Mouse (Mus musculus) heart, embryonic 14.5 days (tissue): ENCODE measurements around the gene Ryr3. TPM values are rescaled to one million over a fixed set of nuclear protein-coding genes. Genes with fewer than 3 reads are reported as not detected.

Source experiments
- ATAC-seq: fragments of 200-750 bp; cut with Nextera tagmentation; 2 replicates; pipeline ENCODE4 v1.8.0; 2017; ENCODE audit warnings: low read depth, moderate TSS enrichment; ENCODE audit not compliant: insufficient number of reproducible peaks, insufficient read depth, low FRiP score
- H3K27ac ChIP-seq, 2 experiments: fragments of 200-500 bp in 1 of 2; fragments of 300-500 bp in 1 of 2; sonication (generic) in 1 of 2; replicated peaks in 1 of 2; 2 replicates each; pipeline ENCODE4 v1.5.1; 2012 to 2014; ENCODE audit warnings: low read depth in 2 of 2, low read length in 2 of 2, control low read depth in 1 of 2, mild to moderate bottlenecking in 1 of 2, mixed read lengths in 1 of 2; ENCODE audit not compliant: control insufficient read depth in 1 of 2, insufficient read depth in 1 of 2
- H3K27me3 ChIP-seq: fragments of 300-500 bp; sonication (generic); 2 replicates; pipeline ENCODE4 v1.6.1; 2014; ENCODE audit warnings: mild to moderate bottlenecking, low read length, control low read depth; ENCODE audit not compliant: control insufficient read depth, insufficient read depth
- H3K36me3 ChIP-seq: fragments of 300-500 bp; sonication (generic); 2 replicates; pipeline ENCODE4 v1.6.1; 2014; ENCODE audit warnings: mild to moderate bottlenecking, control low read depth, low read length, mixed read lengths; ENCODE audit not compliant: control insufficient read depth, insufficient read depth
- H3K4me1 ChIP-seq, 2 experiments: fragments of 200-500 bp in 1 of 2; fragments of 300-500 bp in 1 of 2; sonication (generic) in 1 of 2; 2 replicates each; pipeline ENCODE4 v1.6.1; 2012 to 2014; ENCODE audit warnings: low read length in 2 of 2, control low read depth in 1 of 2, mixed read lengths in 1 of 2; ENCODE audit not compliant: control insufficient read depth in 2 of 2, insufficient read depth in 2 of 2
- H3K4me2 ChIP-seq: fragments of 300-500 bp; sonication (generic); 2 replicates; pipeline ENCODE4 v1.6.1; 2014; ENCODE audit warnings: mild to moderate bottlenecking, low read length
- H3K4me3 ChIP-seq, 2 experiments: fragments of 200-500 bp in 1 of 2; fragments of 300-500 bp in 1 of 2; sonication (generic) in 1 of 2; 2 replicates each; pipeline ENCODE4 v1.5.1; 2012 to 2014; ENCODE audit warnings: low read length in 2 of 2, mild to moderate bottlenecking in 2 of 2, control low read depth in 1 of 2, low read depth in 1 of 2, moderate library complexity in 1 of 2; ENCODE audit not compliant: control insufficient read depth in 1 of 2, insufficient read depth in 1 of 2
- H3K9ac ChIP-seq: fragments of 300-500 bp; sonication (generic); 2 replicates; pipeline ENCODE4 v1.6.1; 2014; ENCODE audit warnings: mild to moderate bottlenecking, low read length
- H3K9me3 ChIP-seq: fragments of 300-500 bp; sonication (generic); 2 replicates; pipeline ENCODE4 v1.6.1; 2016; ENCODE audit warnings: low read length, control low read depth; ENCODE audit not compliant: control insufficient read depth
- WGBS: fragments of 180-500 bp; shearing (Covaris S2); extraction: QIAGEN DNeasy Blood & Tissue Kit; methylation state at CpG from one replicate; pipeline ENCODE4 v1.1.7; 2014; 5-methylcytosine and 5-hydroxymethylcytosine counted together
- polyA plus RNA-seq: library from polyadenylated mRNA; unstranded; fragments of >200 nt; fragmentation: Nextera tagmentation; extraction: Ambion mirVana; gene quantifications from 2 replicates; pipeline ENCODE4 v1.2.1, GENCODE M21; 2014

Ryr3 gene
- polyA plus RNA-seq, 1 experiment from 2014 or later: 6.6 TPM

DNA sequence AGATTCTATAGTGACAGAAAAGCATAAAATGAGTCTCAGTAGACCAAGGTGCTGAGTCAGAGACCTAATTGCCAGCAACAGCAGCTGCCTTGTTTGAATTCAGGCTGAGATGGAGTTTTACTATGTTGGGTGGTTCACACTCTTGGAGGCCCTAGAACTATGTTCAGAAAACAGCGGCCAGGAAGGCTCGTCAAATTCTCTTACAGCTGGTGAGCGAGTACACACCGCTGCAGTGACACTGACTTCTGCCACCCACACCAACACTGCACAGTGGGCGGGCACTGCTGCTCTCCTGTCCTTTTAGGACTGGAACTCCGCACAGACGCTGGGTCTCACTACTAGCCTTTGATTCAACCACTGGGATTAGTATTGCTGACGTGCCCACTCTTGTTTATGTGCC lies 614.4 kb downstream of the Ryr3 start:
- Histone ChIP-seq H3K4me3 (no peak overlapping the region), H3K36me3 (no peaks in the 10 kb centered on the region), H3K9ac (no peak overlapping the region), H3K4me1 (peaks cover 2 to 6% of the 10 kb centered on the region in 2 experiments; a peak in 1 of 4 replicates), H3K27ac (no peak overlapping the region), H3K27me3 (no peaks in the 10 kb centered on the region), H3K4me2 (no peak overlapping the region), H3K9me3 (no peaks in the 10 kb centered on the region)
- ATAC-seq: no peak
- WGBS: 57% methylated on average over 8 of the region's 8 CpGs

- Histone ChIP-seq H3K36me3 (no peaks in the 10 kb centered on the region), H3K4me1 (peaks cover 2 to 6% of the 10 kb centered on the region in 2 experiments; a peak in 1 of 4 replicates), H3K4me2 (no peak overlapping the region), H3K9me3 (no peaks in the 10 kb centered on the region), H3K27ac (no peak overlapping the region), H3K27me3 (no peaks in the 10 kb centered on the region), H3K4me3 (no peak overlapping the region), H3K9ac (no peak overlapping the region)
- no peak for ATAC-seq
- WGBS: 70% methylated on average over 10 of the region's 10 CpGs
Observed at GRCm38 (mm10) chr2:112600222-112600621, 616.7 kb downstream of the Ryr3 start.

- H3K36me3 ChIP-seq: no peaks in the 10 kb centered on the region
- no peak overlapping the region for H3K4me2 ChIP-seq
- H3K27me3 ChIP-seq: no peaks in the 10 kb centered on the region
- no peak for ATAC-seq
- H3K9ac ChIP-seq: no peak overlapping the region
- no peak overlapping the region for H3K27ac ChIP-seq
- no peaks in the 10 kb centered on the region for H3K9me3 ChIP-seq
- H3K4me1 ChIP-seq: peaks cover 2 to 6% of the 10 kb centered on the region in 2 experiments; a peak in 1 of 4 replicates
- WGBS: 63% methylated on average over 1 of the region's 1 CpGs
- H3K4me3 ChIP-seq: no peak overlapping the region
Observed at GRCm38 (mm10) chr2:112597064-112597463, 619.8 kb downstream of the Ryr3 start.

DNA sequence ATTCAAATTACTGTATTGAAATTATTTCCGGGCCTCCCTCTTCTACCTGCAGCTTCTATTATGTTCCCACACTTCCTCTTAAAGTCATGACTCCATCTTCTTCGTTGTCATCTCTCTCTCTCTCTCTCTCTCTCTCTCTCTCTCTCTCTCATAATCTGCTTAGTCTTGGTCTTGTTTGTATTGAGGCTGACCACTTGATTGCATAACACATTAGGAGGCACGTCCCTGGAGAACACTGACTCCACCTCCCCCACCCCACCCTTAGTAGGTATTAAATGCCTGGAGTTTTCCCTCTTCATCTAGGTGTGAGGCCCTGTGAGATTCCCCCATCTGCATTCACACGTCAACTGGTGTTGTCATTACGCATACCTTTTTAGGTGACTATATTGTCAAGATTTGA lies 620.5 kb downstream of the Ryr3 start:
- Histone ChIP-seq H3K27me3 (no peaks in the 10 kb centered on the region), H3K4me3 (no peak overlapping the region), H3K4me2 (no peak overlapping the region), H3K9me3 (no peaks in the 10 kb centered on the region), H3K9ac (no peak overlapping the region), H3K27ac (no peak overlapping the region), H3K36me3 (no peaks in the 10 kb centered on the region), H3K4me1 (peaks cover 2 to 3% of the 10 kb centered on the region in 2 experiments; a peak in 1 of 4 replicates)
- 76% methylated on average over 5 of the region's 5 CpGs for WGBS
- no peak for ATAC-seq

DNA sequence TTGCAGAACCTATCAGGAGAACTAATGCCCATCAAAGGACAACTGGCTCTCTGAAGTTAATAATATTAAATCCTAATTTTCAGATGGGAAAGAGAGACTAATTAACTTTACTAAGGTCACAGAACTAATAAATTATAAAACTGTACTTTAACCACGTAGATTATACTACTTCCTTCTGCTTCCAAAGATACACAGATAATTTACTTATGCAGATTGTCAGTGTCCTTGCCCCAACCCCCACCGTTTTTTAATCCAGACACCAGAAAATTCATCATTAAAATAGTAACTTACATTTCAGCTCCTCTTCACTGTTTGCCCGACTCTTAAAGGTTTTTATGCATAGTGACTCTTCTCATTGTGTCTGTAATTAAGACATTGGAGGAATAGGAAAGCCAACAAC lies 621.1 kb downstream of the Ryr3 start:
- 78% methylated on average over 3 of the region's 3 CpGs for WGBS
- ATAC-seq: no peak

GRCm38 (mm10) chr2:112593781-112594180 lies 623.1 kb downstream of the Ryr3 start:
- Histone ChIP-seq H3K27me3 (no peaks in the 10 kb centered on the region), H3K27ac (no peak overlapping the region), H3K4me3 (no peak overlapping the region), H3K9ac (no peak overlapping the region), H3K36me3 (no peaks in the 10 kb centered on the region), H3K9me3 (no peaks in the 10 kb centered on the region), H3K4me1 (no peaks in the 10 kb centered on the region), H3K4me2 (no peak overlapping the region)
- WGBS: 93% methylated on average over 2 of the region's 2 CpGs
- ATAC-seq: no peak

More for the DNA sequence above, 621.1 kb downstream of the Ryr3 start:
- no peaks in the 10 kb centered on the region for H3K36me3 ChIP-seq
- no peak overlapping the region for H3K27ac ChIP-seq
- no peaks in the 10 kb centered on the region for H3K27me3 ChIP-seq
- H3K9ac ChIP-seq: no peak overlapping the region
- no peak overlapping the region for H3K4me3 ChIP-seq
- no peaks in the 10 kb centered on the region for H3K9me3 ChIP-seq
- H3K4me2 ChIP-seq: no peak overlapping the region
- H3K4me1 ChIP-seq: no peaks in the 10 kb centered on the region

GRCm38 (mm10) chr2:112593322-112593721 lies 623.6 kb downstream of the Ryr3 start:
- Histone ChIP-seq H3K9ac (no peak overlapping the region), H3K4me2 (no peak overlapping the region)
- 69% methylated on average over 2 of the region's 2 CpGs for WGBS

DNA sequence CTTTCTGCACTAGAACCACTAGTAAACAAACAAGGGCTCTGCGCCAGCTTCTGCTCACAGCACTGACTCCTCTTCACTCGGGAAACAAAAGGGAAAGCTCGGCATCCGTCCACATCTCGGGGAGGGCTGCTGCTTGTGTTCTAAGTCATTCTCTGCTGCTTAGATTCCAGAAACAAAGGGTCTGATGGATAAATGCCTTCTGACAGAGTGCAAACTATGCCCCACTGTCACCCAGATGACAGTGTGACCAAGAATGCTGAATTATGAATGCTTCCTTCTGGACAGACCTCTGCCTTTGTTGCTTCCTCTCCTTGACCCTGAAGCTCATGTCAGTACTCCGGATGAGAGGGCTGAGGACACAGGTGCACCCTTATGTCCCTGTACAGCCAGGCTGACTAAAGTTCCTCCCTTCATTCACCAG lies 625.4 kb downstream of the Ryr3 start:
- ATAC-seq: no peak
- H3K4me2 ChIP-seq: no peak overlapping the region
- 73% methylated on average over 6 of the region's 6 CpGs for WGBS
- H3K9me3 ChIP-seq: no peaks in the 10 kb centered on the region
- no peaks in the 10 kb centered on the region for H3K4me1 ChIP-seq
- no peak overlapping the region for H3K27ac ChIP-seq
- H3K27me3 ChIP-seq: no peaks in the 10 kb centered on the region
- no peak overlapping the region for H3K4me3 ChIP-seq
- H3K36me3 ChIP-seq: no peaks in the 10 kb centered on the region
- no peak overlapping the region for H3K9ac ChIP-seq

More at GRCm38 (mm10) chr2:112593322-112593721, 623.6 kb downstream of the Ryr3 start:
- H3K4me3 ChIP-seq: no peak overlapping the region
- no peaks in the 10 kb centered on the region for H3K27me3 ChIP-seq
- H3K4me1 ChIP-seq: no peaks in the 10 kb centered on the region
- H3K27ac ChIP-seq: no peak overlapping the region
- no peaks in the 10 kb centered on the region for H3K36me3 ChIP-seq
- no peak for ATAC-seq
- H3K9me3 ChIP-seq: no peaks in the 10 kb centered on the region
